9 mouse cellular contexts compared by ENCODE assay signal in the genomic region with DNA sequence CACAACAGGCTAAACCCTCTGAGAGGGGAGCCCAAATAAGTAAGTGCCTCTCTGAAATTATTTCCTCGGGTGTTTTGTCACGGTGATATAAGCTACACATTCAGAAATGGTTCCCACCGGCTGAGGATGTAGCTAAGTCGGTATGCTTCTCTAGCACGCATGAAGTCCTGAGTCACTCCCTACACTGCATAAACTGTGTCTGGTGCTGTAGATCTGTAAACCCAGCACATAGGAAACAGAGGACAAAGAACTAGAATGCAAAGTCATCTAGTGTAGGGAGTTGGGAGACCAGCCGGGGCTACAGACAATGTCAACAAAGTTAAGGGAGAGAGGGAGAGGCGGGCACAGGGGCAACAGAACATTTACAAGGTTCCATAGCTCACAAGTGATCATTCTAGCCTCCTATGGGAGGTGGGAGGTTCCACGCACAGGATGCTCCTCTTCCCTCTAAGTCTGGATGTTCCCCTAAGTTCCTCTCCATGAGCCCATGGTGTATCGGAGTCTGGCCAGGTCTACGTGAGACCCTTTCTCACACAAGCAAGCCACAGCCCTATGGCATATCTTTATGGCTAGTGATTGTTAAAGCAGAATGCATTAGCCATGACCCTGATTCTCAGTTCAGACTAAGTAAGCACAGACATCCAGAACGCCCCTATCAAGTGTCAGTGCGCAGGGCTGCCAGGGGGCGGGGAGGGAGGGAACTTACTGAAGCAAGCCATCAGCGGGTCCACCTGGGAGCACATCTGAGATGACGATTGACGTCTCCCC.
DNase-seq lines count a peak whose midpoint lies in the region; ATAC-seq and TF ChIP-seq lines count a peak whose summit lies in the region.
"Had no signal": no experiment of that assay in that cellular context is flagged by ENCODE, and none has a peak within 500 bp of the region (broad histone marks: within the 10 kb centered on the region; RNA-seq: fewer than 3 reads in every experiment).

No protein-coding gene starts in this region.

- H3K9me3 ChIP-seq in kidney, postnatal 0 days (replicated peaks; ENCODE audit: low read length), result 0 out of 2 replicates have a peak, but pooled peaks cover 3% of the 10 kb centered on the region
- H3K9me3 ChIP-seq in forebrain, embryonic 16.5 days (ENCODE audit: control insufficient read depth, low read length), result no peaks in the 10 kb centered on the region
- H3K9me3 ChIP-seq in limb, embryonic 10.5 days (replicated peaks), result no peaks in the 10 kb centered on the region
- H3K9me3 ChIP-seq in neural tube, embryonic 15.5 days (replicated peaks), result no peaks in the 10 kb centered on the region; the same call in 1 of the 2 replicates

- 45% methylated on average over 16 of the region's 16 CpGs for WGBS in kidney, postnatal 0 days
- WGBS in forebrain, embryonic 16.5 days, result 85% methylated on average over 16 of the region's 16 CpGs
- WGBS in limb, embryonic 10.5 days, result 77% methylated on average over 16 of the region's 16 CpGs
- 52% methylated on average over 16 of the region's 16 CpGs for WGBS in neural tube, embryonic 15.5 days

- H3K9ac ChIP-seq in kidney, postnatal 0 days (ENCODE audit: low read depth, low read length), result peak overlapping the region; percentile 0; the same call in 1 of the 2 replicates
- peak overlapping the region; percentile 30; the same call in 1 of the 2 replicates for H3K9ac ChIP-seq in forebrain, embryonic 16.5 days (replicated peaks; ENCODE audit: low read depth, low read length)
- peak overlapping the region; percentile 36 for H3K9ac ChIP-seq in neural tube, embryonic 15.5 days (replicated peaks)

- peak; percentile 63 for DNase-seq in kidney, postnatal 0 days (ENCODE audit: low spot score)
- no peak for DNase-seq in kidney, adult 11 months
- DNase-seq in limb, embryonic 10.5 days (ENCODE audit: low spot score), result peak; percentile 36
- no peak for DNase-seq in yolk sac, embryonic 10.5 days (ENCODE audit: low spot score)
- DNase-seq in cerebellum, adult 18-20 months, result no peak
- DNase-seq in left cerebral cortex, postnatal 36 days (ENCODE audit: low spot score in 2 of 2), result no peak
- DNase-seq: lung, postnatal 14 days had no signal

- peak overlapping the region; percentile 28 for H3K4me3 ChIP-seq in kidney, postnatal 0 days (replicated peaks; ENCODE audit: low read depth, low read length)
- peak overlapping the region; percentile 33 for H3K4me3 ChIP-seq in forebrain, embryonic 16.5 days (replicated peaks; ENCODE audit: low read length)
- H3K4me3 ChIP-seq in limb, embryonic 10.5 days, result peak overlapping the region; percentile 27
- peak overlapping the region; percentile 41 for H3K4me3 ChIP-seq in neural tube, embryonic 15.5 days (replicated peaks)

- no peaks in the 10 kb centered on the region; the same call in 1 of the 2 replicates for H3K4me1 ChIP-seq in kidney, postnatal 0 days (replicated peaks; ENCODE audit: insufficient read depth, low read length)
- no peaks in the 10 kb centered on the region; the same call in 1 of the 2 replicates for H3K4me1 ChIP-seq in forebrain, embryonic 16.5 days (replicated peaks; ENCODE audit: control insufficient read depth, insufficient read depth, low read length)
- H3K4me1 ChIP-seq in limb, embryonic 10.5 days, result peaks cover 17% of the 10 kb centered on the region
- peaks cover 10% of the 10 kb centered on the region for H3K4me1 ChIP-seq in neural tube, embryonic 15.5 days

- H3K27ac ChIP-seq in kidney, postnatal 0 days, result no peak overlapping the region
- H3K27ac ChIP-seq in forebrain, embryonic 16.5 days (ENCODE audit: low read length), result no peak overlapping the region
- H3K27ac ChIP-seq in limb, embryonic 10.5 days, result peak overlapping the region; percentile 14; the same call in 1 of the 2 replicates
- 0 out of 2 replicates have a peak overlapping the region, but pooled peaks have one; percentile 23 for H3K27ac ChIP-seq in neural tube, embryonic 15.5 days (replicated peaks)

- H3K27me3 ChIP-seq in kidney, postnatal 0 days (ENCODE audit: insufficient read depth, low read length), result no peaks in the 10 kb centered on the region
- H3K27me3 ChIP-seq in forebrain, embryonic 16.5 days (replicated peaks; ENCODE audit: control insufficient read depth, insufficient read depth, low read length), result no peaks in the 10 kb centered on the region
- H3K27me3 ChIP-seq in limb, embryonic 10.5 days (ENCODE audit: low read depth, poor library complexity, severe bottlenecking), result no peaks in the 10 kb centered on the region
- H3K27me3 ChIP-seq in neural tube, embryonic 15.5 days (replicated peaks), result no peaks in the 10 kb centered on the region

- H3K4me2 ChIP-seq in kidney, postnatal 0 days (ENCODE audit: low read length), result peak overlapping the region; percentile 50
- peak overlapping the region; percentile 40 for H3K4me2 ChIP-seq in forebrain, embryonic 16.5 days (ENCODE audit: low read length)
- peak overlapping the region; percentile 60 for H3K4me2 ChIP-seq in neural tube, embryonic 15.5 days

- intact Hi-C loops in left cerebral cortex, postnatal 36 days (cut with DNase I), result no loop called here

- H3K36me3 ChIP-seq in kidney, postnatal 0 days (ENCODE audit: insufficient read depth, low read length), result peaks cover 26% of the 10 kb centered on the region
- peaks cover 5% of the 10 kb centered on the region for H3K36me3 ChIP-seq in forebrain, embryonic 16.5 days (ENCODE audit: control insufficient read depth, insufficient read depth)
- peaks cover 49% of the 10 kb centered on the region for H3K36me3 ChIP-seq in limb, embryonic 10.5 days
- H3K36me3 ChIP-seq in neural tube, embryonic 15.5 days, result peaks cover 23% of the 10 kb centered on the region

- TF ChIP-seq CTCF in kidney, postnatal 0 days (IDR thresholded peaks at IDR 0.05; ENCODE audit: low read depth), result no peak

- ATAC-seq in kidney, postnatal 0 days (replicated peaks; ENCODE audit: low FRiP score, low read depth), result peak; percentile 69
- peak; percentile 55; the same call in 1 of the 2 replicates for ATAC-seq in forebrain, embryonic 16.5 days
- ATAC-seq in neural tube, embryonic 15.5 days (ENCODE audit: low FRiP score), result peak; percentile 58; the same call in 1 of the 2 replicates

Comparison
In these comparisons a context has a peak if more than half of its experiments do, and no peak if none do; other contexts are left out.
1. DNase-seq: peak in kidney, postnatal 0 days (single experiment) and limb, embryonic 10.5 days (single experiment); none in kidney, adult 11 months (single experiment), yolk sac, embryonic 10.5 days (single experiment), cerebellum, adult 18-20 months (0 of 2) and left cerebral cortex, postnatal 36 days (0 of 2).
2. H3K27ac ChIP-seq: peak in limb, embryonic 10.5 days (single experiment) and neural tube, embryonic 15.5 days (single experiment); none in kidney, postnatal 0 days (single experiment) and forebrain, embryonic 16.5 days (single experiment).
3. Peak in every context shown above with its lines, with median percentiles within 50 percentile points of each other: ATAC-seq, H3K4me2 ChIP-seq, H3K4me3 ChIP-seq and H3K9ac ChIP-seq.